Mouse (Mus musculus) intestine, embryonic 14.5 days (tissue): ENCODE results near the gene Thumpd1. TPM values are rescaled to one million over a fixed set of nuclear protein-coding genes. Genes with fewer than 3 reads are reported as not detected.
A peak's percentile ranks its signal among the peaks of the same experiment; 100 is the strongest.
"Not testable (repeated sequence)": the region's sequence is repeated elsewhere in the genome, so short reads cannot be mapped to it uniquely, and the experiment has no call there.

Source experiments
- ATAC-seq: fragments of 200-750 bp; cut with Nextera tagmentation; replicated peaks from 2 replicates; pipeline ENCODE4 v1.8.0; 2017; ENCODE audit warnings: low read depth, moderate number of reproducible peaks, moderate TSS enrichment, moderate library complexity; ENCODE audit not compliant: low FRiP score, low TSS enrichment
- DNase-seq: peaks from one replicate; pipeline ENCODE4 v3.0.0-alpha.2; 2018; ENCODE audit warnings: low spot score
- H3K27ac ChIP-seq: fragments of 300-500 bp; sonication (generic); 2 replicates; pipeline ENCODE4 v1.5.1; 2014; ENCODE audit warnings: low read depth, mild to moderate bottlenecking, control low read depth
- H3K27me3 ChIP-seq: fragments of 300-500 bp; sonication (generic); replicated peaks from 2 replicates; pipeline ENCODE4 v1.6.1; 2014; ENCODE audit warnings: low read length, control low read depth; ENCODE audit not compliant: control insufficient read depth, insufficient read depth
- H3K36me3 ChIP-seq: fragments of 300-500 bp; sonication (generic); 2 replicates; pipeline ENCODE4 v1.6.1; 2014; ENCODE audit warnings: low read length, control low read depth; ENCODE audit not compliant: control insufficient read depth, insufficient read depth
- H3K4me1 ChIP-seq: fragments of 300-500 bp; sonication (generic); replicated peaks from 2 replicates; pipeline ENCODE4 v1.6.1; 2014; ENCODE audit warnings: low read length, control low read depth, mixed read lengths; ENCODE audit not compliant: control insufficient read depth, insufficient read depth
- H3K4me2 ChIP-seq: fragments of 300-500 bp; sonication (generic); 2 replicates; pipeline ENCODE4 v1.6.1; 2014; ENCODE audit warnings: low read length
- H3K4me3 ChIP-seq: fragments of 300-500 bp; sonication (generic); 2 replicates; pipeline ENCODE4 v1.5.1; 2014; ENCODE audit warnings: low read depth, low read length, control low read depth, mixed read lengths
- H3K9ac ChIP-seq: fragments of 300-500 bp; sonication (generic); 2 replicates; pipeline ENCODE4 v1.6.1; 2014; ENCODE audit warnings: mild to moderate bottlenecking, low read length
- H3K9me3 ChIP-seq: fragments of 300-500 bp; sonication (generic); 2 replicates; pipeline ENCODE4 v1.6.1; 2016; ENCODE audit warnings: low read length, control low read depth; ENCODE audit not compliant: control insufficient read depth
- WGBS: fragments of 180-500 bp; shearing (Covaris S2); extraction: QIAGEN DNeasy Blood & Tissue Kit; methylation state at CpG from one replicate; pipeline ENCODE4 v1.1.7; 2014; 5-methylcytosine and 5-hydroxymethylcytosine counted together
- polyA plus RNA-seq: library from polyadenylated mRNA; unstranded; fragments of >200 nt; fragmentation: Nextera tagmentation; extraction: Ambion mirVana; gene quantifications from 2 replicates; pipeline ENCODE4 v1.2.1, GENCODE M21; 2014

Gene Thumpd1
- polyA plus RNA-seq, 1 experiment from 2014 or later, result 84.4 TPM

DNA sequence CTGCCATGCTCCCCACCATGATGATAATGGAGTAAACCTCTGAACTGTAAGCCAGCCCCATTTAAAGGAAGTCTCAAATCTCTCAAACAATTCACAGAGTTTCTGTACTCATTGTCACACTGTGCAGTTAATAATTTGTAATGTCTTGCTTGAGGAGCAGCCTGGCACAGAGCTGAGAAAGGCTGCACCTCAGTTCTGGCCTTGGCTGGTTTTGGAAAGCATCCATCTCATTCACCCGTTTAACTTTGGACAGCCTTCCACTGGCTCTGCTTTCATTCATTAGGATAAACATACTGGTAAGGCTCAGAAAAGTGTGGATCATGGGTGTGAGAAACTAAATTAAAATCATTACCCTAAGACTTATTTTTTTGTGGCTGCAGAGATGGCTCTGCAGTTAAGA lies 25.3 kb upstream of the Thumpd1 start:
- no peaks in the 10 kb centered on the region for H3K27me3 ChIP-seq
- ATAC-seq (no peak), DNase-seq (no peak)
- 72% methylated on average over 1 of the region's 1 CpGs for WGBS
- H3K9ac ChIP-seq, result no peak overlapping the region
- H3K4me2 ChIP-seq, result no peak overlapping the region
- no peak overlapping the region for H3K27ac ChIP-seq
- no peaks in the 10 kb centered on the region for H3K36me3 ChIP-seq
- H3K4me1 ChIP-seq, result 0 out of 2 replicates have a peak, but pooled peaks cover 3% of the 10 kb centered on the region
- H3K4me3 ChIP-seq, result no peak overlapping the region
- H3K9me3 ChIP-seq, result no peaks in the 10 kb centered on the region

DNA sequence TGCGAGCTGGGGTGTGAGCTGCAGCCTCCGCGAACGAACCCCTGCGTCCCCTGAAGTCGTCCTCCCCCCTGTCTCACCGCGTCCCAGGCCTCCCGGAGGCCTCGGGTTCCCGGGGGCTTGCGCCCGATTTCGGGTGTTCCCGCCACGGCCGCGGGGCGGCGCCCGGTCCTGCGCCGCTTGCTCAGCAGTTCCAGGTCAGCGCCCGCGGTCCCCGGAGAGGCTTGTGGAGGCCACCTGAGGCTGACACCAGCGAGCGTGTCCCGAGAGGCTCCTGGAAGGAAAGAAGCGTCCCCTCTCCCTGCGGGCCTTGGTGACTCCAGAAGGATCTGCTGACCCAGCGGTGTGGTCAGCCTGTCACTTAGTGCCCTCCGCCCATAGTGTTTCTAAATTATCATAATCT lies 23.7 kb upstream of the Thumpd1 start:
- H3K9me3 ChIP-seq, result no peaks in the 10 kb centered on the region
- DNase-seq (peak; percentile 64), ATAC-seq (peak; percentile 48; the same call in 1 of the 2 replicates)
- no peaks in the 10 kb centered on the region for H3K27me3 ChIP-seq
- H3K4me1 ChIP-seq, result 0 out of 2 replicates have a peak, but pooled peaks cover 3% of the 10 kb centered on the region
- H3K36me3 ChIP-seq, result no peaks in the 10 kb centered on the region
- H3K27ac ChIP-seq, result no peak overlapping the region
- WGBS, result 7% methylated on average over 34 of the region's 34 CpGs
- H3K4me2 ChIP-seq, result peak overlapping the region; percentile 38
- H3K9ac ChIP-seq, result no peak overlapping the region
- H3K4me3 ChIP-seq, result 0 out of 2 replicates have a peak overlapping the region, but pooled peaks have one; percentile 8

DNA sequence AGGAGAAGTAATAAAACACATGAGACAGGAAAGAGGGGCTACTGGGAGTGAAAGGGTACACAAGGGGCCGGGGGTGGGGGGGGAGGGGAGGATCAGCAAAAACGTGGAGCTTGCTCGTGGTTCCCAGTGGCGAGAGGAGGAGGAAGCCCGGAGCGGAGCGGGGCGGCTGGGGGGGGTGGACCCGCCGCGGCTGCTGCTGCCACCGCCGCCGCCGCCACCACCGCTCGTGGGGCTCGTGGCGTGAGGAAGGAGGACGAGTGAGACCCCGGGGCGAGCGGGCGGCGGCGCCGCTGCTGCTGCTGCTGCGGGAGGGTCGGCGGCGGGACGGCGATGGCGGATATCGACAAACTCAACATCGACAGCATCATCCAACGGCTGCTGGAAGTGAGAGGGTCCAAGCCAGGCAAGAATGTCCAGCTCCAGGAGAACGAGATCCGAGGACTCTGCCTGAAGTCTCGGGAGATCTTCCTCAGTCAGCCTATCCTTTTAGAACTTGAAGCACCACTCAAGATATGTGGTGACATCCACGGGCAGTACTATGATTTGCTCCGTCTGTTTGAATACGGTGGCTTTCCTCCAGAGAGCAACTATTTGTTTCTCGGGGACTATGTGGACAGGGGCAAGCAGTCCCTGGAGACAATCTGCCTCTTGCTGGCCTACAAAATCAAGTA lies 19.3 kb upstream of the Thumpd1 start:
- WGBS, result 1% methylated on average over 24 of the region's 44 CpGs
- peak; percentile 77; the same call in 1 of the 2 replicates for ATAC-seq
- not testable (repeated sequence) for DNase-seq, H3K9me3 ChIP-seq, H3K36me3 ChIP-seq, H3K4me1 ChIP-seq, H3K27me3 ChIP-seq, H3K27ac ChIP-seq
- H3K4me3 ChIP-seq, result peak overlapping the region; percentile 25; the same call in 1 of the 2 replicates
- peak overlapping the region; percentile 30; the same call in 1 of the 2 replicates for H3K9ac ChIP-seq
- H3K4me2 ChIP-seq, result peak overlapping the region; percentile 46

DNA sequence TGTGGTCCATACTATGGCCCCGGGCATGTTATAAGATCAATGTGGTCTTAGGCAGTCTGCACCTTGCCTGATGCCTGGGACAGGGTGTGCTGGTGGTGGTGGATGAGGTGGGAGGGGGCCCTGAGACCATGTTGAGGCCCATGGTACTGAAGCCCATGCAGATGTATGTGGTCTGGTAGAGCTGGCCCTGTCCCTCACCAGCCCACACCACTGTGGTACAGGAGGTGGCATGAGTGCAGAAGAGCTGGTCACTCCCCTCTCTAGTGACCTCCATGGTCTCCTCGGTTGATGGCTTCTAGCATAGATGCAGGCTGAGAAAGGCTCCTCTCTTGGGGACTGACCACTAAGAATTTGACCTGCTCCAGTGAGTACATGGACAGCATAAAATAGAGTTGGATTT lies 18.3 kb upstream of the Thumpd1 start:
- H3K27ac ChIP-seq, result no peak overlapping the region
- no peak overlapping the region for H3K4me3 ChIP-seq
- H3K36me3 ChIP-seq, result no peaks in the 10 kb centered on the region
- H3K9ac ChIP-seq, result no peak overlapping the region
- no peak overlapping the region for H3K4me2 ChIP-seq
- DNase-seq (no peak), ATAC-seq (no peak)
- H3K4me1 ChIP-seq, result no peaks in the 10 kb centered on the region
- 91% methylated on average over 2 of the region's 2 CpGs for WGBS
- no peaks in the 10 kb centered on the region for H3K27me3 ChIP-seq
- H3K9me3 ChIP-seq, result no peaks in the 10 kb centered on the region

DNA sequence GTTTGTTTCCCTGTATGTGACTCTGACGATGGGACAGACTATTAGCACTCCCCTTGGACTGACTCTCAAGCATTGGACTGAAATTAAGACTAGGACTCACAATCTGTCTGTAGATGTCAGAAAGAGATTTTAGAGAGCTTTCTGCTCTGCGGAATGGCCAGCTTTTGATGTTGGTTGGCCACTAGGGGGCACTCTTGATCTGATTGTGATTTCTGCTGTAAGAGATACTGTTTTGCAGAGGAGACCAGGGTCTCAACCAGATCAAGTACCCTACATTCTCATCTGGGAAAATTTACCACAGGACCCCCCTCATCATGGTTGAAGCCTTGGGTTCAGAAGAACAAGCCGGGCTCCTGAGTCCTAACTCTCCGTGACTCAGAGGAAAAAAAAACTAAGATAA lies 10.7 kb upstream of the Thumpd1 start:
- H3K36me3 ChIP-seq, ATAC-seq, H3K9me3 ChIP-seq, H3K4me2 ChIP-seq, H3K4me1 ChIP-seq, H3K27ac ChIP-seq, DNase-seq, H3K27me3 ChIP-seq, H3K9ac ChIP-seq, H3K4me3 ChIP-seq: not testable (repeated sequence)
- WGBS, result 80% methylated on average over 4 of the region's 4 CpGs

DNA sequence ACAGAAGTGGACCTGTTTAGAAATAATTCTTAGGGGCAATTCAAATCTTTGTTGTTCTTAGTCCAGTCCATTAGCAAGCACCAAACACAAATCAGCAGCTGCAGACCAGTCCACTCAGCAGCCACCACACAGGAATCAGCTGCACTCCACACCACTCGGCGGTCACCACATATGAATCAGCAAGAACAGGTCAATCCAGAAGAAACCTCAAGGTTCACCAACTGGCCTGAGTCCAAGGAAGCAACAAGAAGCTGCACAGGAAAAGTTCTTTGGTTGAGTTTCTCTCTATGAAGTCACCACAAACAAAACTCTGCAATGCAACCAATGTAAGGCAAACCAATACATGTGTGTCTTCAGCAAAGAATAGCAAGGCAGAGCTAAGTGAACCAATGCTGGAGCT lies 7.0 kb upstream of the Thumpd1 start:
- Histone ChIP-seq H3K27ac (no peak overlapping the region), H3K27me3 (no peaks in the 10 kb centered on the region), H3K4me3 (no peak overlapping the region), H3K9ac (no peak overlapping the region), H3K36me3 (no peaks in the 10 kb centered on the region), H3K4me2 (no peak overlapping the region), H3K9me3 (no peaks in the 10 kb centered on the region), H3K4me1 (no peaks in the 10 kb centered on the region)
- no peak for ATAC-seq
- 89% methylated on average over 2 of the region's 2 CpGs for WGBS
- DNase-seq, result no peak

DNA sequence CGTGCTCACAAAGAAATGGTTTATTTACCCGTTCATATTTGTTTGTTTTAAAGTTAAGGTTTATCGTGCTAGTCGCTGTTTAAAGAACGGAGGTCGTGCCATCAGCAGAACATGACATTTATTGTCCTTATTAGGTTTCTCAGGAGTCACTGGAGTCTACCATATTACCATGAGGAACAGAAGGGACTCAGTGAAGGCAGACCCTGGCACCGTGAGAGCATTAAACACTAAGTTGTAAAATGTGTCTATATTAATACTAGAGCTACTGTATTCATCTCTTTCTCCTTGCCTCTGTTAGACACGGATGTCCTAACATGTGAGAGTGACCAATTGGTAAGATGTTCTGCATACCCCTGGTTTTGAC lies 331 bp upstream of the Thumpd1 start:
- Histone ChIP-seq H3K9me3 (no peaks in the 10 kb centered on the region), H3K36me3 (peaks cover 32% of the 10 kb centered on the region), H3K27ac (peak overlapping the region; percentile 57), H3K4me1 (peaks cover 9% of the 10 kb centered on the region; the same call in 1 of the 2 replicates), H3K4me2 (peak overlapping the region; percentile 92), H3K27me3 (no peaks in the 10 kb centered on the region), H3K9ac (peak overlapping the region; percentile 84; the same call in 1 of the 2 replicates), H3K4me3 (peak overlapping the region; percentile 89)
- DNase-seq (no peak), ATAC-seq (no peak)
- 11% methylated on average over 8 of the region's 8 CpGs for WGBS

DNA sequence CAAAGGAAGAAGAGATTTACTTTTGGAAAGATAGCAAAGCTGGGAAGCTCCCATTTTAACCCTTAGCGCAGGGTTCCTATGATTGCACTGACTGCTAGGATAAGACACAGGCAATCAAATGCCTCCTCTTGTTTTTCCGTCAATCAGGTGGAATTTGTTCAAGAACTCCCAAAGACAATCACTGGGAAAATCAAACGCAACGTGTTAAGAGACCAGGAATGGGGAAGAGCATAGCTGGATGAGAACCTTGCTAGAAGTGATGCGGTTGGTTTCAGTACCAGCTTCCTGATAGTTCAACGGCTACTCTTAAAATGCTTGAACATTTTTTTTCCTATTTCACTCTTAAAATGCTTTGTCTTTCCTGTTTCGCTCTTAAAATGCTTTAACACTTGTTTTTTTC lies 6.5 kb downstream of the Thumpd1 start:
- Histone ChIP-seq H3K9me3 (no peaks in the 10 kb centered on the region), H3K4me3 (no peak overlapping the region), H3K27ac (no peak overlapping the region), H3K36me3 (peaks cover 47% of the 10 kb centered on the region), H3K4me1 (no peaks in the 10 kb centered on the region), H3K9ac (no peak overlapping the region), H3K27me3 (no peaks in the 10 kb centered on the region), H3K4me2 (no peak overlapping the region)
- ATAC-seq, result no peak
- no peak for DNase-seq
- 90% methylated on average over 7 of the region's 7 CpGs for WGBS

DNA sequence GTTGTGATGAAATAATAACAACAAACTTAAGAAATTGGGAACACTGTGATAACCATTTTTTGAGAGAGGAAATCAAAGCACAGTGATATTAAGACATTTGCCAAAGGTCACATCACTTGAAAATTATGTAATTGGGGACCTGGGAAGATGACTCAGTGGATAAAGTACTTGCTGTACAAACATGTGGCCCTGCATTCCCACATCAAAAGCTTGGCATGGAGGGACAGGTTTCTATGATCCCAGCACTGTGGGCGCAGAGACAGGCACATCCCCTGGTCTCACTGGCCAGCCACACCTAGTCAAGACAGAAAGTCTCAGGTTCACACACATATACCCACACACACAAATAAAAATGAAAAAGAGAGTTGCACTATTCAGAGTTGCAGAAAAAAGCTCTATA lies 25.7 kb downstream of the Thumpd1 start:
- H3K9ac ChIP-seq, result no peak overlapping the region
- no peak overlapping the region for H3K4me2 ChIP-seq
- DNase-seq, result no peak
- no peaks in the 10 kb centered on the region for H3K4me1 ChIP-seq
- H3K9me3 ChIP-seq, result no peaks in the 10 kb centered on the region
- no peak for ATAC-seq
- H3K27ac ChIP-seq, result no peak overlapping the region
- no peak overlapping the region for H3K4me3 ChIP-seq
- H3K36me3 ChIP-seq, result no peaks in the 10 kb centered on the region
- WGBS, result 82% methylated on average over 1 of the region's 1 CpGs
- H3K27me3 ChIP-seq, result no peaks in the 10 kb centered on the region
